Mouse (Mus musculus): Measurements from ENCODE around the gene Ackr3. TPM values are rescaled to one million over a fixed set of nuclear protein-coding genes. Genes with fewer than 3 reads are reported as not detected.

Ackr3 gene
- polyA plus RNA-seq, 1 experiment from 2014 or later = 14.6 TPM

- Histone ChIP-seq H3K4me3 (ENCODE audit: low read depth, low read length) (no peak overlapping the region), H3K36me3 (ENCODE audit: control insufficient read depth, insufficient read depth, low read length) (no peaks in the 10 kb centered on the region; the same call in 1 of the 2 replicates), H3K4me1 (replicated peaks; ENCODE audit: control insufficient read depth, insufficient read depth) (0 out of 2 replicates have a peak, but pooled peaks cover 2% of the 10 kb centered on the region), H3K27me3 (ENCODE audit: control insufficient read depth, insufficient read depth, low read length) (no peaks in the 10 kb centered on the region), H3K4me2 (replicated peaks; ENCODE audit: low read depth) (no peak overlapping the region), H3K9me3 (ENCODE audit: control insufficient read depth, low read length) (no peaks in the 10 kb centered on the region), H3K27ac (replicated peaks) (no peak overlapping the region), H3K9ac (ENCODE audit: low read length) (no peak overlapping the region)
- 53% methylated on average over 2 of the region's 2 CpGs for WGBS
- ATAC-seq (ENCODE audit: low FRiP score, low TSS enrichment) (no peak), DNase-seq (ENCODE audit: low spot score) (no peak)
- TF ChIP-seq CTCF (IDR thresholded peaks at IDR 0.05; ENCODE audit: low read depth) (no peak), EP300 (optimal IDR thresholded peaks at IDR 0.05) (no peak)
Measured at GRCm38 (mm10) chr1:90215881-90216280, 12.1 kb downstream of the Ackr3 start.

DNA sequence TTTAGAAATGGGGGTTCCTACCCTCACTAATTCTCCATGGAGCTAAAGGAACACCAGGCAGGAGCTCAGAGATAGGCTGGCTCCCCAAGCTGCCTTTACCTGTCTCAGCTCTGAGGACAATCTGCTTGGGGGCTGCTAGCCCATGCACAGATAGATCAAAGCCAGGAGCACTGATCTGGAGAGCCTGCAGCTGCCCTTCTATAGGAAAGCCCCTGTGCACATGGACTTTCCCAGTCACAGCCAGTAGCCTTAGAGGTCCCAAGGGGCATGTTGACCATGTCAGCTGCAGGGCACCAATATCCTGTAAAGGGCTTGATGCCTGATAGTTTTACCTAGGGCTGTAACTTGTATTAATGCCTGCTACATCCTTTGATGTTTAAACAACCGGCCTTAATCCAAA lies 12.6 kb downstream of the Ackr3 start:
- no peak for ATAC-seq (ENCODE audit: low FRiP score, low TSS enrichment)
- H3K4me1 ChIP-seq (replicated peaks; ENCODE audit: control insufficient read depth, insufficient read depth) = no peaks in the 10 kb centered on the region
- TF ChIP-seq EP300 (optimal IDR thresholded peaks at IDR 0.05) = no peak
- H3K9me3 ChIP-seq (ENCODE audit: control insufficient read depth, low read length) = no peaks in the 10 kb centered on the region
- no peak overlapping the region for H3K9ac ChIP-seq (ENCODE audit: low read length)
- no peaks in the 10 kb centered on the region for H3K27me3 ChIP-seq (ENCODE audit: control insufficient read depth, insufficient read depth, low read length)
- DNase-seq (ENCODE audit: low spot score) = no peak
- no peak overlapping the region for H3K4me3 ChIP-seq (ENCODE audit: low read depth, low read length)
- H3K36me3 ChIP-seq (ENCODE audit: control insufficient read depth, insufficient read depth, low read length) = no peaks in the 10 kb centered on the region; the same call in 1 of the 2 replicates
- H3K4me2 ChIP-seq (replicated peaks; ENCODE audit: low read depth) = no peak overlapping the region
- WGBS = 57% methylated on average over 1 of the region's 1 CpGs
- H3K27ac ChIP-seq (replicated peaks) = no peak overlapping the region

DNA sequence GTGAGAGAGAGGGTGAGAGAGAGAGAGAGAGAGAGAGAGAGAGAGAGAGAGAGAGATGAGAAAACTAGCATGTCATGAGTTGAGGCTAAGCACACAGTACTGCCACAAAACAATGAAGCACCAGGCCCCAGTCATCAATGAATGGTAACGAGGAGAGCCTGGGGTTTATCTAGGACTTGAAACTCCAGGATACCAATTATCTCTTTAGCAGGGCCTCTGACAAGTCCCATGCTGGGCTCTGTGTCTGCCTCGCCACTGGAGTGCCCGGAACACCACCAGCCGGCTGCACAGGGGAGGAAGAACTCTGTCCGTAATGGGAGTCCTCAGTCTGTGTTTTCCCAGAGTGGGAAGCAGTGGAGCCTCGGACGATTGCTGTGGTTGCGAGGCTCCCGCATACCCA lies 16.5 kb downstream of the Ackr3 start:
- Histone ChIP-seq H3K4me1 (replicated peaks; ENCODE audit: control insufficient read depth, insufficient read depth) (no peaks in the 10 kb centered on the region), H3K36me3 (ENCODE audit: control insufficient read depth, insufficient read depth, low read length) (no peaks in the 10 kb centered on the region; the same call in 1 of the 2 replicates), H3K4me2 (replicated peaks; ENCODE audit: low read depth) (no peak overlapping the region), H3K27ac (replicated peaks) (no peak overlapping the region), H3K27me3 (ENCODE audit: control insufficient read depth, insufficient read depth, low read length) (no peaks in the 10 kb centered on the region), H3K4me3 (ENCODE audit: low read depth, low read length) (no peak overlapping the region), H3K9ac (ENCODE audit: low read length) (no peak overlapping the region), H3K9me3 (ENCODE audit: control insufficient read depth, low read length) (no peaks in the 10 kb centered on the region)
- no peak for ATAC-seq (ENCODE audit: low FRiP score, low TSS enrichment)
- 62% methylated on average over 9 of the region's 9 CpGs for WGBS
- DNase-seq (ENCODE audit: low spot score) = no peak
- TF ChIP-seq EP300 (optimal IDR thresholded peaks at IDR 0.05) (no peak), CTCF (IDR thresholded peaks at IDR 0.05; ENCODE audit: low read depth) (no peak)

GRCm38 (mm10) chr1:90220844-90221243 lies 17.1 kb downstream of the Ackr3 start:
- Histone ChIP-seq H3K27me3 (ENCODE audit: control insufficient read depth, insufficient read depth, low read length) (no peaks in the 10 kb centered on the region), H3K9ac (ENCODE audit: low read length) (no peak overlapping the region), H3K4me3 (ENCODE audit: low read depth, low read length) (no peak overlapping the region), H3K4me2 (replicated peaks; ENCODE audit: low read depth) (no peak overlapping the region), H3K4me1 (replicated peaks; ENCODE audit: control insufficient read depth, insufficient read depth) (0 out of 2 replicates have a peak, but pooled peaks cover 3% of the 10 kb centered on the region), H3K9me3 (ENCODE audit: control insufficient read depth, low read length) (no peaks in the 10 kb centered on the region), H3K27ac (replicated peaks) (no peak overlapping the region), H3K36me3 (ENCODE audit: control insufficient read depth, insufficient read depth, low read length) (no peaks in the 10 kb centered on the region; the same call in 1 of the 2 replicates)
- ATAC-seq (ENCODE audit: low FRiP score, low TSS enrichment) (no peak), DNase-seq (ENCODE audit: low spot score) (no peak)
- 80% methylated on average over 4 of the region's 4 CpGs for WGBS
- TF ChIP-seq EP300 (optimal IDR thresholded peaks at IDR 0.05) = no peak
- TF ChIP-seq CTCF (IDR thresholded peaks at IDR 0.05; ENCODE audit: low read depth) = no peak

- ATAC-seq (ENCODE audit: low FRiP score, low TSS enrichment) (no peak), DNase-seq (ENCODE audit: low spot score) (no peak)
- Histone ChIP-seq H3K27ac (replicated peaks) (no peak overlapping the region), H3K4me2 (replicated peaks; ENCODE audit: low read depth) (no peak overlapping the region), H3K27me3 (ENCODE audit: control insufficient read depth, insufficient read depth, low read length) (no peaks in the 10 kb centered on the region), H3K9me3 (ENCODE audit: control insufficient read depth, low read length) (no peaks in the 10 kb centered on the region), H3K4me3 (ENCODE audit: low read depth, low read length) (no peak overlapping the region), H3K9ac (ENCODE audit: low read length) (no peak overlapping the region), H3K36me3 (ENCODE audit: control insufficient read depth, insufficient read depth, low read length) (no peaks in the 10 kb centered on the region), H3K4me1 (replicated peaks; ENCODE audit: control insufficient read depth, insufficient read depth) (0 out of 2 replicates have a peak, but pooled peaks cover 3% of the 10 kb centered on the region)
- WGBS = 70% methylated on average over 18 of the region's 18 CpGs
- TF ChIP-seq EP300 (optimal IDR thresholded peaks at IDR 0.05) = no peak
- TF ChIP-seq CTCF (IDR thresholded peaks at IDR 0.05; ENCODE audit: low read depth) = no peak
Measured at GRCm38 (mm10) chr1:90221811-90222361, 18.1 kb downstream of the Ackr3 start.

- DNase-seq (ENCODE audit: low spot score) (no peak), ATAC-seq (ENCODE audit: low FRiP score, low TSS enrichment) (no peak)
- Histone ChIP-seq H3K27me3 (ENCODE audit: control insufficient read depth, insufficient read depth, low read length) (no peaks in the 10 kb centered on the region), H3K27ac (replicated peaks) (no peak overlapping the region), H3K4me3 (ENCODE audit: low read depth, low read length) (no peak overlapping the region), H3K36me3 (ENCODE audit: control insufficient read depth, insufficient read depth, low read length) (no peaks in the 10 kb centered on the region), H3K4me2 (replicated peaks; ENCODE audit: low read depth) (no peak overlapping the region), H3K9ac (ENCODE audit: low read length) (no peak overlapping the region), H3K9me3 (ENCODE audit: control insufficient read depth, low read length) (no peaks in the 10 kb centered on the region), H3K4me1 (replicated peaks; ENCODE audit: control insufficient read depth, insufficient read depth) (0 out of 2 replicates have a peak, but pooled peaks cover 3% of the 10 kb centered on the region)
- WGBS = 81% methylated on average over 17 of the region's 17 CpGs
- no peak for TF ChIP-seq CTCF (IDR thresholded peaks at IDR 0.05; ENCODE audit: low read depth)
- no peak for TF ChIP-seq EP300 (optimal IDR thresholded peaks at IDR 0.05)
Measured at GRCm38 (mm10) chr1:90222427-90222901, 18.7 kb downstream of the Ackr3 start.
